Mouse (Mus musculus): Measurements from ENCODE around the gene Gm2012. TPM values are rescaled to one million over a fixed set of nuclear protein-coding genes. Genes with fewer than 3 reads are reported as not detected.
"Not testable (repeated sequence)": the region's sequence is repeated elsewhere in the genome, so short reads cannot be mapped to it uniquely, and the experiment has no call there.

Gm2012 gene
- not detected for total RNA-seq (2022)

DNA sequence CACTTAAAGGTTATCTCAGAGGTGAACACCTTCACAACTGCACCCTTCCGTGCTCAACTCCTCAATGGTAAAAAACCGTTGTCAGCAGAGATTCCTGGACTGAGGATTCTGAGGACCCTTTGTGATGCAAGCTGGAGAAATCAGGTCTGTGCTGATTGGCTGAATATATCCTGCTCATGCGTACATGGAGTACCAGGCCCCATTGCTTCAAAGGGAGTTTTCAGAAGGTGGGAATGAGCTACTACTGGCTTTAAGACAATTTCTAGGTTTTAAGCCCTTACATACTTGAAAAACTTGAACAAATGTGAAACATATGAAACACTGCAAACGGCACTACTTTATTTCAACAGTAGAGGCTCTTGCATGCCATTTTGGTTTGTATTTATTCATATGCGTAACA, at the start of gene Gm2012:
TSS of gene Gm2012 (minus strand) at position 101 of the 400 bp plus-strand sequence.
- not testable (repeated sequence) for DNase-seq (ENCODE audit: low spot score)

GRCm38 (mm10) chrX:26159146-26159545, 72.0 kb downstream of the Gm2012 start:
- not testable (repeated sequence) for DNase-seq (ENCODE audit: low spot score)

Small RNA genes lying within 50 kb of the gene (microRNA-seq; reads per million reads assigned to microRNA genes)
- gene Gm26302: not detected

Other genes with a start within 250 kb of the Gm2012 start
- not detected for gene Gm5168, start 180.3 kb downstream of the Gm2012 start, total RNA-seq (2022)
- not detected for gene Gm2030, start 78.7 kb upstream of the Gm2012 start, total RNA-seq (2022)

All from heart, adult 8-10 months (tissue).